32 mouse cellular contexts compared by ENCODE assay signal in genomic region chr10:64182731-64183130, GRCm38 (mm10).
DNase-seq lines count a peak whose midpoint lies in the region; ATAC-seq and TF ChIP-seq lines count a peak whose summit lies in the region.
"Had no signal": no experiment of that assay in that cellular context is flagged by ENCODE, and none has a peak within 500 bp of the region (broad histone marks: within the 10 kb centered on the region; RNA-seq: fewer than 3 reads in every experiment).

No protein-coding gene starts in this region.

- no peak for TF ChIP-seq CTCF in intestine, postnatal 0 days (IDR thresholded peaks at IDR 0.05; ENCODE audit: low read depth)

- H3K27me3 ChIP-seq in intestine, postnatal 0 days (replicated peaks; ENCODE audit: control insufficient read depth, insufficient read depth, low read length) = no peaks in the 10 kb centered on the region
- H3K27me3 ChIP-seq: embryonic facial prominence, embryonic 13.5 days; forebrain, embryonic 15.5 days; heart, embryonic 15.5 days; intestine, embryonic 15.5 days; limb, embryonic 12.5 days; liver, embryonic 15.5 days; midbrain, embryonic 15.5 days; Patski had no signal

- peak; percentile 4 to 8 for DNase-seq in left cerebral cortex, adult 18-20 months (ENCODE audit: low spot score in 2 of 2)
- no peak for DNase-seq in left cerebral cortex, postnatal 10 days (ENCODE audit: extremely low spot score in 1 of 2, low spot score in 2 of 2)
- peak; percentile 5 to 27 for DNase-seq in left cerebral cortex, adult 8-10 months (ENCODE audit: low spot score in 2 of 2)
- DNase-seq in right cerebral cortex, postnatal 25 days = peak; percentile 6
- DNase-seq in thymus, postnatal 10 days (ENCODE audit: low spot score in 2 of 2) = no peak
- DNase-seq in layer of hippocampus, adult 8-10 months (ENCODE audit: low spot score in 2 of 2) = no peak
- DNase-seq: adrenal gland, postnatal 10 days; cerebellum, adult 18-20 months; cerebellum, postnatal 10 days; gastrocnemius, postnatal 10 days; heart, adult 11 months; kidney, adult 8-10 months; kidney, postnatal 10 days; layer of hippocampus, adult 9-11 months; lung, embryonic 14.5 days; lung, postnatal 14 days; spleen, adult 18-20 months; thymus, postnatal 14 days had no signal

- H3K4me1 ChIP-seq in intestine, postnatal 0 days (replicated peaks; ENCODE audit: control insufficient read depth, insufficient read depth, low read length) = no peaks in the 10 kb centered on the region
- H3K4me1 ChIP-seq: embryonic facial prominence, embryonic 13.5 days; forebrain, embryonic 15.5 days; heart, embryonic 10.5 days; heart, embryonic 15.5 days; intestine, embryonic 15.5 days; liver, embryonic 15.5 days; midbrain, embryonic 15.5 days had no signal

- H3K4me2 ChIP-seq in intestine, postnatal 0 days (replicated peaks; ENCODE audit: low read depth) = no peak overlapping the region
- H3K4me2 ChIP-seq: embryonic facial prominence, embryonic 13.5 days; forebrain, embryonic 15.5 days; heart, embryonic 15.5 days; intestine, embryonic 15.5 days; limb, embryonic 12.5 days; liver, embryonic 15.5 days; lung, embryonic 14.5 days; midbrain, embryonic 15.5 days had no signal

- no peaks in the 10 kb centered on the region for H3K9me3 ChIP-seq in intestine, postnatal 0 days (ENCODE audit: control insufficient read depth)
- H3K9me3 ChIP-seq: embryonic facial prominence, embryonic 13.5 days; forebrain, embryonic 10.5 days; forebrain, embryonic 15.5 days; heart, embryonic 10.5 days; heart, embryonic 15.5 days; intestine, embryonic 15.5 days; limb, embryonic 12.5 days; liver, embryonic 15.5 days; midbrain, embryonic 10.5 days; midbrain, embryonic 15.5 days had no signal

- intact Hi-C loops in left cerebral cortex, postnatal 10 days (cut with DNase I) = no loop called here

- 90% methylated on average over 4 of the region's 4 CpGs for WGBS in intestine, postnatal 0 days

- peak; percentile 91 for ATAC-seq in frontal cortex, adult (ENCODE audit: low TSS enrichment)
- ATAC-seq in intestine, postnatal 0 days = no peak
- ATAC-seq: forebrain, embryonic 15.5 days; hindbrain, embryonic 16.5 days; intestine, embryonic 15.5 days; midbrain, embryonic 15.5 days; Patski had no signal

- no peak overlapping the region for H3K4me3 ChIP-seq in intestine, postnatal 0 days (ENCODE audit: low read depth, low read length)
- H3K4me3 ChIP-seq: embryonic facial prominence, embryonic 13.5 days; forebrain, embryonic 10.5 days; forebrain, embryonic 15.5 days; heart, embryonic 10.5 days; heart, embryonic 15.5 days; intestine, embryonic 15.5 days; limb, embryonic 12.5 days; liver, embryonic 15.5 days; midbrain, embryonic 10.5 days; midbrain, embryonic 15.5 days had no signal

- H3K9ac ChIP-seq in intestine, postnatal 0 days (ENCODE audit: low read depth, low read length) = no peak overlapping the region
- H3K9ac ChIP-seq: embryonic facial prominence, embryonic 13.5 days; forebrain, embryonic 15.5 days; heart, embryonic 15.5 days; intestine, embryonic 15.5 days; limb, embryonic 12.5 days; liver, embryonic 15.5 days; lung, embryonic 14.5 days; midbrain, embryonic 15.5 days had no signal

- H3K27ac ChIP-seq in intestine, postnatal 0 days (ENCODE audit: low read depth, low read length) = no peak overlapping the region
- H3K27ac ChIP-seq: embryonic facial prominence, embryonic 13.5 days; forebrain, embryonic 10.5 days; forebrain, embryonic 15.5 days; heart, embryonic 10.5 days; heart, embryonic 15.5 days; intestine, embryonic 15.5 days; limb, embryonic 12.5 days; liver, embryonic 15.5 days; midbrain, embryonic 10.5 days; midbrain, embryonic 15.5 days had no signal

- no peaks in the 10 kb centered on the region for H3K36me3 ChIP-seq in intestine, postnatal 0 days (ENCODE audit: control insufficient read depth, insufficient read depth)
- H3K36me3 ChIP-seq: embryonic facial prominence, embryonic 13.5 days; forebrain, embryonic 10.5 days; forebrain, embryonic 15.5 days; heart, embryonic 10.5 days; heart, embryonic 15.5 days; intestine, embryonic 15.5 days; limb, embryonic 12.5 days; liver, embryonic 15.5 days; midbrain, embryonic 10.5 days; midbrain, embryonic 15.5 days had no signal

Comparison
In these comparisons a context has a peak if more than half of its experiments do, and no peak if none do; other contexts are left out.
1. DNase-seq: peak in left cerebral cortex, adult 18-20 months (2 of 2), left cerebral cortex, adult 8-10 months (2 of 2) and right cerebral cortex, postnatal 25 days (single experiment); none in left cerebral cortex, postnatal 10 days (0 of 2), thymus, postnatal 10 days (0 of 2) and layer of hippocampus, adult 8-10 months (0 of 2).